Mouse (Mus musculus) intestine, postnatal 0 days (tissue): ENCODE measurements around the gene Duox1. TPM values are rescaled to one million over a fixed set of nuclear protein-coding genes. Genes with fewer than 3 reads are reported as not detected.

ENCODE experiments used
- ATAC-seq: fragments of 200-750 bp; cut with Nextera tagmentation; 2 replicates; pipeline ENCODE4 v1.8.0; 2017; ENCODE audit warnings: mild to moderate bottlenecking, moderate TSS enrichment, moderate library complexity
- H3K27ac ChIP-seq: fragments of 300-500 bp; sonication (generic); 2 replicates; pipeline ENCODE4 v1.5.1; 2014; ENCODE audit warnings: mild to moderate bottlenecking, low read depth, low read length, moderate library complexity
- H3K27me3 ChIP-seq: fragments of 300-500 bp; sonication (generic); replicated peaks from 2 replicates; pipeline ENCODE4 v1.6.1; 2014; ENCODE audit warnings: low read length, mixed read lengths; ENCODE audit not compliant: control insufficient read depth, insufficient read depth
- H3K36me3 ChIP-seq: fragments of 300-500 bp; sonication (generic); 2 replicates; pipeline ENCODE4 v1.6.1; 2014; ENCODE audit warnings: mild to moderate bottlenecking, moderate library complexity; ENCODE audit not compliant: control insufficient read depth, insufficient read depth
- H3K4me1 ChIP-seq: fragments of 300-500 bp; sonication (generic); replicated peaks from 2 replicates; pipeline ENCODE4 v1.6.1; 2014; ENCODE audit warnings: antibody characterized with exemption, low read length, mixed read lengths; ENCODE audit not compliant: control insufficient read depth, insufficient read depth
- H3K4me2 ChIP-seq: fragments of 300-500 bp; sonication (generic); replicated peaks from 2 replicates; pipeline ENCODE4 v1.6.1; 2014; ENCODE audit warnings: low read depth, mild to moderate bottlenecking, moderate library complexity
- H3K4me3 ChIP-seq: fragments of 300-500 bp; sonication (generic); 2 replicates; pipeline ENCODE4 v1.5.1; 2014; ENCODE audit warnings: low read depth, low read length
- H3K9ac ChIP-seq: fragments of 300-500 bp; sonication (generic); 2 replicates; pipeline ENCODE4 v1.6.1; 2014; ENCODE audit warnings: mild to moderate bottlenecking, low read depth, low read length
- H3K9me3 ChIP-seq: fragments of 300-500 bp; sonication (generic); 2 replicates; pipeline ENCODE4 v1.6.1; 2016; ENCODE audit warnings: mixed run types; ENCODE audit not compliant: control insufficient read depth
- CTCF ChIP-seq: sonication (generic); IDR thresholded peaks from 2 replicates; pipeline ENCODE4 v1.5.1; 2016; ENCODE audit warnings: low read depth, mild to moderate bottlenecking, control low read depth, antibody characterized with exemption, moderate library complexity
- WGBS: fragments of 180-500 bp; shearing (Covaris S2); extraction: QIAGEN DNeasy Blood & Tissue Kit; methylation state at CpG from one replicate; pipeline ENCODE4 v1.1.7; 2014; 5-methylcytosine and 5-hydroxymethylcytosine counted together
- polyA plus RNA-seq: library from polyadenylated mRNA; unstranded; fragments of >200 nt; fragmentation: Nextera tagmentation; extraction: Ambion mirVana; gene quantifications from 2 replicates; pipeline ENCODE4 v1.2.1, GENCODE M21; 2015

Gene Duox1
- polyA plus RNA-seq, 1 experiment from 2014 or later: not detected

- WGBS: under 1% methylated on average over 32 of the region's 32 CpGs
- Histone ChIP-seq H3K4me2 (peak overlapping the region; percentile 83), H3K9me3 (no peaks in the 10 kb centered on the region), H3K9ac (peak overlapping the region; percentile 49), H3K4me3 (peak overlapping the region; percentile 59), H3K4me1 (no peaks in the 10 kb centered on the region), H3K27ac (peak overlapping the region; percentile 74), H3K36me3 (no peaks in the 10 kb centered on the region), H3K27me3 (no peaks in the 10 kb centered on the region)
- TF ChIP-seq CTCF: no peak
- ATAC-seq: peak; percentile 79
These were observed 60.0 kb downstream of the Duox1 start for GRCm38 (mm10) chr2:122375391-122375991.

- Histone ChIP-seq H3K9ac (peak overlapping the region; percentile 49), H3K4me1 (no peaks in the 10 kb centered on the region), H3K9me3 (no peaks in the 10 kb centered on the region), H3K27ac (peak overlapping the region; percentile 74), H3K36me3 (no peaks in the 10 kb centered on the region), H3K4me3 (peak overlapping the region; percentile 59), H3K4me2 (peak overlapping the region; percentile 83), H3K27me3 (no peaks in the 10 kb centered on the region)
- no peak for ATAC-seq
- no peak for TF ChIP-seq CTCF
- under 1% methylated on average over 22 of the region's 22 CpGs for WGBS
These were observed 60.6 kb downstream of the Duox1 start for GRCm38 (mm10) chr2:122376041-122376561.

- H3K4me1 ChIP-seq: no peaks in the 10 kb centered on the region
- TF ChIP-seq CTCF: no peak
- H3K27me3 ChIP-seq: no peaks in the 10 kb centered on the region
- peak; percentile 86 for ATAC-seq
- WGBS: under 1% methylated on average over 28 of the region's 28 CpGs
- H3K36me3 ChIP-seq: no peaks in the 10 kb centered on the region
- H3K9me3 ChIP-seq: no peaks in the 10 kb centered on the region
- H3K4me3 ChIP-seq: peak overlapping the region; percentile 76
- peak overlapping the region; percentile 82 for H3K27ac ChIP-seq
- H3K9ac ChIP-seq: peak overlapping the region; percentile 59; the same call in 1 of the 2 replicates
- H3K4me2 ChIP-seq: peak overlapping the region; percentile 64
These were observed 61.8 kb downstream of the Duox1 start for GRCm38 (mm10) chr2:122377215-122377674.

GRCm38 (mm10) chr2:122377751-122378246, 62.3 kb downstream of the Duox1 start:
- no peak for TF ChIP-seq CTCF
- no peaks in the 10 kb centered on the region for H3K4me1 ChIP-seq
- no peaks in the 10 kb centered on the region for H3K27me3 ChIP-seq

GRCm38 (mm10) chr2:122378421-122379291, 63.2 kb downstream of the Duox1 start:
- no peak for ATAC-seq
- H3K9ac ChIP-seq: peak overlapping the region; percentile 59; the same call in 1 of the 2 replicates
- TF ChIP-seq CTCF: peak; percentile 79
- H3K36me3 ChIP-seq: no peaks in the 10 kb centered on the region
- H3K4me3 ChIP-seq: peak overlapping the region; percentile 76
- peak overlapping the region; percentile 64 for H3K4me2 ChIP-seq
- H3K27ac ChIP-seq: no peak overlapping the region
- no peaks in the 10 kb centered on the region for H3K9me3 ChIP-seq
- 19% methylated on average over 8 of the region's 8 CpGs for WGBS
- no peaks in the 10 kb centered on the region for H3K4me1 ChIP-seq
- H3K27me3 ChIP-seq: no peaks in the 10 kb centered on the region

More at GRCm38 (mm10) chr2:122377751-122378246, 62.3 kb downstream of the Duox1 start:
- Histone ChIP-seq H3K9ac (peak overlapping the region; percentile 59), H3K36me3 (no peaks in the 10 kb centered on the region), H3K4me3 (peak overlapping the region; percentile 76), H3K4me2 (peak overlapping the region; percentile 64), H3K27ac (peak overlapping the region; percentile 82), H3K9me3 (no peaks in the 10 kb centered on the region)
- WGBS: under 1% methylated on average over 26 of the region's 26 CpGs
- ATAC-seq: peak; percentile 70

- H3K4me2 ChIP-seq: no peak overlapping the region
- no peak for ATAC-seq
- H3K27ac ChIP-seq: no peak overlapping the region
- TF ChIP-seq CTCF: no peak
- no peak overlapping the region for H3K4me3 ChIP-seq
- H3K27me3 ChIP-seq: no peaks in the 10 kb centered on the region
- H3K4me1 ChIP-seq: no peaks in the 10 kb centered on the region
- 48% methylated on average over 2 of the region's 2 CpGs for WGBS
- no peak overlapping the region for H3K9ac ChIP-seq
- no peaks in the 10 kb centered on the region for H3K9me3 ChIP-seq
- no peaks in the 10 kb centered on the region for H3K36me3 ChIP-seq
These were observed 63.8 kb downstream of the Duox1 start for GRCm38 (mm10) chr2:122379292-122379650.
